Mouse (Mus musculus): ENCODE data around the gene Idh2. TPM values are rescaled to one million over a fixed set of nuclear protein-coding genes. Genes with fewer than 3 reads are reported as not detected.

Idh2 gene
- polyA plus RNA-seq, 1 experiment from 2014 or later = 658 TPM

DNA sequence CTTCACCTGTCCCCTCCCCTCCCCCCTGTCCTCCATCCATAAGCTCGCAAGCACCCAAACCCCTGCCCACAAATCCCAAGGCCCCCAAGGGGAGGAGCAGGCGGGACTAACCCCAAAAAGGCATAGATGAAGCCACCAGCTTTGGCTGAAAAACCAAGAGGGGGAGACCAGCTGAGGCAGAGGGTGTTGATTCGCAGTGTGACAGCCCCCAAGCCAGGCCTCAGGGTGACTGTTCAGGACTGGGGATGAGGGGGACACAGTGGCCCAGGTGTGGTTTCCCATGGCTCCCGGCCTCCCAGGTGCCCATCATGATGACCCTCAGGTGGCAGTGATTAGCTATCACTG lies 23.4 kb downstream of the Idh2 start:
- H3K9me3 ChIP-seq (ENCODE audit: control insufficient read depth, low read length) = no peaks in the 10 kb centered on the region

DNA sequence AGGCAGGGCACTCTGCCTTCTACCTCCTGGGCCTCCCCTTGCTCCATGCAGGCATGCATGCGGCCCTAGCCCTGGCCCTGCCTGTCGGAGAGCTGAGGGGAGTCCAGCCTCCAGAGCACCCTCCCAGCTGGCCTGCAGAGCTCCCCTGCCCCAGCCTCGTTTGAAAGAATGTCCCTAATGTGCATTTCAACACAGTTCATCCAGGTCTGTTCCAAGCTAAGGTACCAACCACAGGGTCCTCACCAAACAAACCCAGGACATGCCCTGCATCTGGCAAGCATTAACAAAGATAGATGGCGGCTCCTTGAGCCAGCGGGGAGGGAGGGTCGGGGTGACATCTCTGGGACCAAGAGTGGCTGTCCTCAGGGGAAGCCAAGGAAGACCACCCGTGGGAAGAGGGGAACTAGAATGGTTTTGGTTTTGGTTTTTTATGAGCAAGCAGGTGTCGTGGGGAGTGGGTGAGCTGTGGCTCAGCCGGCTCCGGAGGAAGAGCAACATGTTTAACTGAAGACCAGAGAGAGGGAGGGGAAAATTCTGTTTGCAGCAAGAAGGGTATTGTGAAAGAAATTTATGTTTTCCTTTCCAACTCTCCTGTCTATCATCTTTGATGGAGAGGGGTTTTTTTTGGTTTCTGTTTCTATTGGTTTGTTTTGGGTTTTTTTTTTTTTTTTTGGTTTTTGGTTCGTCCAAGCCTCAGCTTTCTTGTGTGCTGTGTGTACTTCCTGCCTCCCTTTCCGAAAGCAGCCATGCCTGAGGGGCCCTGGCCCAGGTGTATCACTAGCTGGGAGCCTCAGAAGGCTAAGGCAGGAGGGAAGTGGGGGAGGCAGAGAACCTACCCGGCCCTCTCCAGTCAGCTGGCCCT lies 24.0 kb downstream of the Idh2 start:
- no peak overlapping the region for H3K9ac ChIP-seq (ENCODE audit: low read depth, low read length)

More for the DNA sequence above, 23.4 kb downstream of the Idh2 start:
- no peak for ATAC-seq (ENCODE audit: low FRiP score, low TSS enrichment)
- no peak overlapping the region for H3K4me3 ChIP-seq (ENCODE audit: low read length)
- no peak overlapping the region for H3K4me2 ChIP-seq (replicated peaks; ENCODE audit: low read depth, low read length)
- H3K27ac ChIP-seq (ENCODE audit: low read depth, low read length) = no peak overlapping the region
- peaks cover 4% of the 10 kb centered on the region; the same call in 1 of the 2 replicates for H3K4me1 ChIP-seq (ENCODE audit: control insufficient read depth, insufficient read depth, low read length)
- WGBS = 77% methylated on average over 4 of the region's 4 CpGs
- no peak overlapping the region for H3K9ac ChIP-seq (ENCODE audit: low read depth, low read length)
- H3K27me3 ChIP-seq (ENCODE audit: control insufficient read depth, insufficient read depth, low read length) = no peaks in the 10 kb centered on the region
- peaks cover 92% of the 10 kb centered on the region for H3K36me3 ChIP-seq (ENCODE audit: control insufficient read depth, insufficient read depth, low read length)

DNA sequence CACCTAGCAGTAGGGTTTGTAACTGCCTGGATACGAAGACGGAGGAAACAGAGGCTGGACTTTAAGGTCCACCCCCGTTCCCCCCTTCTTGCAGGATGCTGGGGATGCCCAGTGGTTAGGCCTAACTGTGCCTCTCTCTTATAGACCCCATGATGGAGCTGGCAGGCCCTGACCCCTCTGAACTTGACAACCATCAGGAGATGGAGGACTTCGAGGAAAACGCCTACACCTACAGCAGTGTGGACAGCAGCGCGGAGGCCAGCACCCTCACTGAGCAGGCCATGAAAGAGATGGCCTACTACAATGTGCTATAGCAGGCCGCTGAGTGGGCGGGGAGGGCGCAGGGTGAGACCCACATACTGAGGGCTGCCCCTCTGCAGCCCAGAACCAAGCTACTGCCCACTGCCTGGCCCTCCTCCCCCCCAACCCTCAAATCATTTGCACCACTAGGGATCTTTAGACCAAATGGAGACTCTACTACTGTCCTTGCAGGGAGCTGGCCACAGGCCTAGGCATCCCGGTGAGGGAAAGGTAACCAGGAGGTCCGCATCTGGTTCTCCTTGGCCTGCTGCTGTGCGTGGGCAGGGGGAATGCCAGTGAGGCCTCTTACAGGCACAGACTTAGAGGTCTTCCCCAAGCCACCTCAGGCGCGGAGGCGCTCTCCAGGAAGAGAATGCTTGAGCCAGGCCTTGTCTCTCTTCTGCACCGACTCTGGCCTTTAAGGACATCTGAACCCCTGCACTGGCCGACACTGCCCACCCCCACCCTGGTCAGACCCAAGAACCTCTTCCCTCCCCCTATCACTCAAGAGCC lies 24.8 kb downstream of the Idh2 start:
- ATAC-seq (ENCODE audit: low FRiP score, low TSS enrichment) = peak; percentile 21; the same call in 1 of the 2 replicates
- Histone ChIP-seq H3K4me2 (replicated peaks; ENCODE audit: low read depth, low read length) (no peak overlapping the region), H3K27me3 (ENCODE audit: control insufficient read depth, insufficient read depth, low read length) (no peaks in the 10 kb centered on the region), H3K4me3 (ENCODE audit: low read length) (no peak overlapping the region), H3K9ac (ENCODE audit: low read depth, low read length) (no peak overlapping the region), H3K27ac (ENCODE audit: low read depth, low read length) (no peak overlapping the region), H3K4me1 (ENCODE audit: control insufficient read depth, insufficient read depth, low read length) (peaks cover 9% of the 10 kb centered on the region; the same call in 1 of the 2 replicates), H3K9me3 (ENCODE audit: control insufficient read depth, low read length) (no peaks in the 10 kb centered on the region), H3K36me3 (ENCODE audit: control insufficient read depth, insufficient read depth, low read length) (peaks cover 87% of the 10 kb centered on the region)
- WGBS = 84% methylated on average over 18 of the region's 18 CpGs

More for the DNA sequence above, 24.0 kb downstream of the Idh2 start:
- Histone ChIP-seq H3K9me3 (ENCODE audit: control insufficient read depth, low read length) (no peaks in the 10 kb centered on the region), H3K27me3 (ENCODE audit: control insufficient read depth, insufficient read depth, low read length) (no peaks in the 10 kb centered on the region), H3K4me2 (replicated peaks; ENCODE audit: low read depth, low read length) (no peak overlapping the region), H3K27ac (ENCODE audit: low read depth, low read length) (no peak overlapping the region), H3K4me1 (ENCODE audit: control insufficient read depth, insufficient read depth, low read length) (peaks cover 7% of the 10 kb centered on the region; the same call in 1 of the 2 replicates), H3K4me3 (ENCODE audit: low read length) (no peak overlapping the region), H3K36me3 (ENCODE audit: control insufficient read depth, insufficient read depth, low read length) (peaks cover 92% of the 10 kb centered on the region)
- ATAC-seq (ENCODE audit: low FRiP score, low TSS enrichment) = no peak
- 54% methylated on average over 13 of the region's 13 CpGs for WGBS

- no peak for ATAC-seq (ENCODE audit: low FRiP score, low TSS enrichment)
- peaks cover 74% of the 10 kb centered on the region for H3K36me3 ChIP-seq (ENCODE audit: control insufficient read depth, insufficient read depth, low read length)
- no peak overlapping the region for H3K9ac ChIP-seq (ENCODE audit: low read depth, low read length)
- WGBS = 89% methylated on average over 9 of the region's 9 CpGs
- H3K27me3 ChIP-seq (ENCODE audit: control insufficient read depth, insufficient read depth, low read length) = no peaks in the 10 kb centered on the region
- no peaks in the 10 kb centered on the region for H3K9me3 ChIP-seq (ENCODE audit: control insufficient read depth, low read length)
- no peak overlapping the region for H3K4me2 ChIP-seq (replicated peaks; ENCODE audit: low read depth, low read length)
- H3K4me3 ChIP-seq (ENCODE audit: low read length) = no peak overlapping the region
- H3K27ac ChIP-seq (ENCODE audit: low read depth, low read length) = no peak overlapping the region
- peaks cover 9% of the 10 kb centered on the region; the same call in 1 of the 2 replicates for H3K4me1 ChIP-seq (ENCODE audit: control insufficient read depth, insufficient read depth, low read length)
Measured at GRCm38 (mm10) chr7:80088191-80088590, 27.0 kb downstream of the Idh2 start.

DNA sequence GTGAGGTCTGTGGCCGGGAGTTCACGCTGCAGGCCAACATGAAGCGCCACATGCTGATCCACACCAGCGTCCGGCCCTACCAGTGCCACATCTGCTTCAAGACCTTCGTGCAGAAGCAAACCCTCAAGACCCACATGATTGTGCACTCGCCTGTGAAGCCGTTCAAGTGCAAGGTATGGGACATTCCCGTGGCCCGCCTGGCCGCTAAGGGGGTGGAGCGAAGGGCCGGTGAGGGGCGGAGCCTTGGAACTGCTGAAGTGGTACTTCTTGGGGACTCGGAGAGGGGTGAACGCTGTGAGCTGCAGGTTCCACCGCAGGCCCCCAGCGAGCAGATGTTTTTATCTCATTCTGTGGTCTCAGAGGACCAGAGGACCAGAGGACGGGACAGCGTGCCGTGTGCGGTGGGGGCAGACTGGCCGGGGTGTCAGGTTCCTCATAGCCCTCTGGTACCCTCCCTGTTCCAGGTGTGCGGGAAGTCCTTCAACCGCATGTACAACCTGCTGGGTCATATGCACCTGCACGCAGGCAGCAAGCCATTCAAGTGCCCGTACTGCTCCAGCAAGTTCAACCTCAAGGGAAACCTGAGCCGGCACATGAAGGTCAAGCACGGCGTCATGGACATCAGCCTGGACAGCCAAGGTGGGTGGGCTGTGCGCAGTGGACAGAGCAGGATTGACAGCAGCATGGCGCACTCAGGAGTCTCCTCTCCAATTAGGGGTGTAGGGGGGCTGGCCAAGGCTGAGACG lies 29.0 kb downstream of the Idh2 start:
- Histone ChIP-seq H3K27me3 (ENCODE audit: control insufficient read depth, insufficient read depth, low read length) (no peaks in the 10 kb centered on the region), H3K9me3 (ENCODE audit: control insufficient read depth, low read length) (no peaks in the 10 kb centered on the region), H3K36me3 (ENCODE audit: control insufficient read depth, insufficient read depth, low read length) (peaks cover 74% of the 10 kb centered on the region), H3K4me1 (ENCODE audit: control insufficient read depth, insufficient read depth, low read length) (0 out of 2 replicates have a peak, but pooled peaks cover 4% of the 10 kb centered on the region), H3K27ac (ENCODE audit: low read depth, low read length) (peak overlapping the region; percentile 18; the same call in 1 of the 2 replicates), H3K4me3 (ENCODE audit: low read length) (no peak overlapping the region), H3K9ac (ENCODE audit: low read depth, low read length) (no peak overlapping the region), H3K4me2 (replicated peaks; ENCODE audit: low read depth, low read length) (0 out of 2 replicates have a peak overlapping the region, but pooled peaks have one; percentile 15)
- WGBS = 62% methylated on average over 33 of the region's 33 CpGs
- peak; percentile 53 for ATAC-seq (ENCODE audit: low FRiP score, low TSS enrichment)

DNA sequence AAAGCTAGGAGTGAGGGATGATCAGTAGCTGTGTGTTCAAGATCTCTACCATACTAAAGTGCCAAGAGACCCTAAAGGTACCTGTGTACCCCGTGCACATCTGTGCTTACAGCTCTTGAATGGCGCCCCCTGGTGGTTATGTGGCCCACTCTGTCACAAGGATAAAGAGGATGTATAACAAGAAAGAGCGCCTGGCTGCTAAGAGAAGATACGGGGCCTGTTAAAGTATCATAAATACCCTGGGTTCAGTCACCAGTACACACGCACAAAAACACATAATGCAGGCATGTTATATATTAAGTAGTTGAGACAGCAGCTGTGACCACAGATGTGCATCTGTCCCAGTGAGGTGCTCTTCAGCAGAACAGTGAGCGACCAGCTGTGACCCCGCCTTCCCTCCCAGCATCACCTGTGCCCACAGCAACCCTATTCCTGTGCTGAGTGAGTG lies 30.7 kb downstream of the Idh2 start:
- Histone ChIP-seq H3K27ac (ENCODE audit: low read depth, low read length) (no peak overlapping the region), H3K4me3 (ENCODE audit: low read length) (no peak overlapping the region), H3K36me3 (ENCODE audit: control insufficient read depth, insufficient read depth, low read length) (peaks cover 67% of the 10 kb centered on the region), H3K9ac (ENCODE audit: low read depth, low read length) (no peak overlapping the region), H3K9me3 (ENCODE audit: control insufficient read depth, low read length) (no peaks in the 10 kb centered on the region), H3K4me2 (replicated peaks; ENCODE audit: low read depth, low read length) (no peak overlapping the region), H3K27me3 (ENCODE audit: control insufficient read depth, insufficient read depth, low read length) (no peaks in the 10 kb centered on the region), H3K4me1 (ENCODE audit: control insufficient read depth, insufficient read depth, low read length) (0 out of 2 replicates have a peak, but pooled peaks cover 4% of the 10 kb centered on the region)
- WGBS = 59% methylated on average over 7 of the region's 7 CpGs
- ATAC-seq (ENCODE audit: low FRiP score, low TSS enrichment) = peak; percentile 53; the same call in 1 of the 2 replicates

DNA sequence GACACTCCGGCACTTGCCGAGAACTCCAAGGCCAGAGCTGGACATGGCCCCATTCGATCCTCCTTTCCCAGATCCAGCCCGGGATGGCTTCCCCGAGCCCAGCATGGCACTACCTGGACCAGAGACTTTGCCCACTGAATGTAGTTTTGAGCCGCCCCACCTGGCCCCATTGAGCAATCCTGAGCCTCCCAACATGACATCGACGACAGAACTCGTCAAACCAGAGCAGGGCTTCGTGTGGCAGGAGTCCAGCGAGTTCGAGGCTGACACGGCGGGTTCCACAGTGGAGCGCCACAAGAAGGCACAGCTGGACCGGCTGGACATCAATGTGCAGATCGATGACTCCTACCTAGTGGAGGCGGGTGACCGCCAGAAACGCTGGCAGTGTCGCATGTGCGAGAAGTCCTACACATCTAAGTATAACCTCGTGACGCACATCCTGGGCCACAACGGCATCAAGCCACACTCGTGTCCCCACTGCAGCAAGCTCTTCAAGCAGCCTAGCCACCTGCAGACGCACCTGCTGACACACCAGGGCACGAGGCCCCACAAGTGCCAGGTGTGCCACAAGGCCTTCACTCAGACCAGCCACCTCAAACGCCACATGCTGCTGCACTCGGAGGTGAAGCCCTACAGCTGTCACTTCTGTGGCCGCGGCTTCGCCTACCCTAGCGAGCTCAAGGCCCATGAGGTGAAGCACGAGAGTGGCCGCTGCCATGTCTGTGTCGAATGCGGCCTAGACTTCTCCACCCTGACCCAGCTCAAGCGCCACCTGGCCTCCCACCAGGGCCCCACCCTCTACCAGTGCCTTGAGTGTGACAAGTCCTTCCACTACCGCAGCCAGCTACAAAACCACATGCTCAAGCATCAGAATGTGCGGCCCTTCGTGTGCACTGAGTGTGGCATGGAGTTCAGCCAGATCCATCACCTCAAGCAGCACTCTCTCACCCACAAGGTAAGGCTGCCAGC lies 33.3 kb downstream of the Idh2 start:
- WGBS = 91% methylated on average over 42 of the region's 42 CpGs

More for the DNA sequence above, 33.3 kb downstream of the Idh2 start:
- H3K9me3 ChIP-seq (ENCODE audit: control insufficient read depth, low read length) = no peaks in the 10 kb centered on the region
- H3K36me3 ChIP-seq (ENCODE audit: control insufficient read depth, insufficient read depth, low read length) = peaks cover 43% of the 10 kb centered on the region
- peaks cover 28% of the 10 kb centered on the region for H3K4me1 ChIP-seq (ENCODE audit: control insufficient read depth, insufficient read depth, low read length)
- H3K27ac ChIP-seq (ENCODE audit: low read depth, low read length) = no peak overlapping the region
- H3K4me2 ChIP-seq (replicated peaks; ENCODE audit: low read depth, low read length) = no peak overlapping the region
- H3K9ac ChIP-seq (ENCODE audit: low read depth, low read length) = no peak overlapping the region
- no peak for ATAC-seq (ENCODE audit: low FRiP score, low TSS enrichment)
- H3K27me3 ChIP-seq (ENCODE audit: control insufficient read depth, insufficient read depth, low read length) = no peaks in the 10 kb centered on the region
- no peak overlapping the region for H3K4me3 ChIP-seq (ENCODE audit: low read length)

Data from kidney, embryonic 14.5 days (tissue).